Mouse (Mus musculus) heart, postnatal 0 days (tissue): ENCODE results near the gene Ttc9b. TPM values are rescaled to one million over a fixed set of nuclear protein-coding genes. Genes with fewer than 3 reads are reported as not detected.

Experiments used
- ATAC-seq: fragments of 200-750 bp; cut with Nextera tagmentation; 2 replicates; pipeline ENCODE4 v1.8.0; 2017; ENCODE audit warnings: low read depth, moderate number of reproducible peaks, moderate library complexity; ENCODE audit not compliant: insufficient read depth
- DNase-seq: peaks from one replicate; pipeline ENCODE4 v3.0.0-alpha.2; 2016; ENCODE audit warnings: low spot score
- H3K27ac ChIP-seq: fragments of 300-500 bp; sonication (generic); 2 replicates; pipeline ENCODE4 v1.5.1; 2014; ENCODE audit warnings: low read depth, mild to moderate bottlenecking
- H3K27me3 ChIP-seq: fragments of 300-500 bp; sonication (generic); 2 replicates; pipeline ENCODE4 v1.6.1; 2014; ENCODE audit warnings: low read length, mixed read lengths; ENCODE audit not compliant: control insufficient read depth, insufficient read depth
- H3K36me3 ChIP-seq: fragments of 300-500 bp; sonication (generic); replicated peaks from 2 replicates; pipeline ENCODE4 v1.6.1; 2014; ENCODE audit warnings: low read length, mixed read lengths; ENCODE audit not compliant: control insufficient read depth, insufficient read depth
- H3K4me1 ChIP-seq: fragments of 300-500 bp; sonication (generic); 2 replicates; pipeline ENCODE4 v1.6.1; 2014; ENCODE audit warnings: antibody characterized with exemption; ENCODE audit not compliant: control insufficient read depth, insufficient read depth
- H3K4me2 ChIP-seq: fragments of 300-500 bp; sonication (generic); 2 replicates; pipeline ENCODE4 v1.6.1; 2014; ENCODE audit warnings: low read depth, mild to moderate bottlenecking, low read length, moderate library complexity
- H3K4me3 ChIP-seq: fragments of 300-500 bp; sonication (generic); 2 replicates; pipeline ENCODE4 v1.5.1; 2014; ENCODE audit warnings: low read depth, low read length
- H3K9ac ChIP-seq: fragments of 300-500 bp; sonication (generic); replicated peaks from 2 replicates; pipeline ENCODE4 v1.6.1; 2014; ENCODE audit warnings: low read depth, low read length, mixed read lengths
- H3K9me3 ChIP-seq: fragments of 300-500 bp; sonication (generic); replicated peaks from 2 replicates; pipeline ENCODE4 v1.6.1; 2016; ENCODE audit warnings: low read length; ENCODE audit not compliant: control insufficient read depth
- CTCF ChIP-seq: IDR thresholded peaks from 2 replicates; pipeline ENCODE4 v1.5.1; 2016; ENCODE audit warnings: antibody characterized with exemption, control low read depth, low read depth
- EP300 ChIP-seq: IDR thresholded peaks from 2 replicates; pipeline ENCODE4 v1.6.1; 2016; ENCODE audit warnings: antibody characterized with exemption, low read depth
- WGBS: fragments of 180-500 bp; shearing (Covaris S2); extraction: QIAGEN DNeasy Blood & Tissue Kit; methylation state at CpG from one replicate; pipeline ENCODE4 v1.1.7; 2014; 5-methylcytosine and 5-hydroxymethylcytosine counted together
- polyA plus RNA-seq: library from polyadenylated mRNA; unstranded; fragments of >200 nt; fragmentation: Nextera tagmentation; extraction: Ambion mirVana; gene quantifications from 2 replicates; pipeline ENCODE4 v1.2.1, GENCODE M21; 2015
- total RNA-seq: library from RNA; depleted of rRNA; stranded (reverse); fragments of >200 nt; gene quantifications from 2 replicates; pipeline ENCODE4 v1.2.3, GENCODE M21; 2014; ENCODE audit warnings: low replicate concordance

Gene Ttc9b
- total and polyA plus RNA-seq, 2 experiments from 2014 or later, result not detected

DNA sequence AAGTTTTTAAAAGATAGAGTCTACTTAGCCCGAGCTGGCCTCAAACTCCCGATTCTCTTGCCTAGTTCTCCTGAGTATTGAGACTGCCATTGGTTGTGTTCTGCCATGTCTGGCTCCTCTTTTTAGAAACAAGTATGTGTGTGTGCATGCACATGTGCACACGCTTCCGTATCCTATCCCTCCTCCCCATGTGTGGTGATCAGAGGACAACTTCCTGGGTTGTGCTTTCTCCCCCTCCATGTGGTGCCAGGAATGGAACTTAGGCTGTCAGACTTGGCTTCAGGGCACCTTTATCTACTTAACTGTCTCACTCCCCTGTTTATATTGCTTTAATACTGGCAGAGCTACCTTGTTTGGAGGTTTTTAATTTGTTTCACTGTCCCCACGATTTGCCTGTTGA is 31.5 kb downstream of the Ttc9b start:
- Histone ChIP-seq H3K9me3 (no peaks in the 10 kb centered on the region), H3K27ac (no peak overlapping the region), H3K4me2 (no peak overlapping the region), H3K4me1 (0 out of 2 replicates have a peak, but pooled peaks cover 3% of the 10 kb centered on the region), H3K4me3 (no peak overlapping the region), H3K36me3 (no peaks in the 10 kb centered on the region), H3K27me3 (0 out of 2 replicates have a peak, but pooled peaks cover 7% of the 10 kb centered on the region), H3K9ac (no peak overlapping the region)
- 25% methylated on average over 5 of the region's 5 CpGs for WGBS
- ATAC-seq (no peak), DNase-seq (no peak)
- TF ChIP-seq CTCF, result no peak
- no peak for TF ChIP-seq EP300

DNA sequence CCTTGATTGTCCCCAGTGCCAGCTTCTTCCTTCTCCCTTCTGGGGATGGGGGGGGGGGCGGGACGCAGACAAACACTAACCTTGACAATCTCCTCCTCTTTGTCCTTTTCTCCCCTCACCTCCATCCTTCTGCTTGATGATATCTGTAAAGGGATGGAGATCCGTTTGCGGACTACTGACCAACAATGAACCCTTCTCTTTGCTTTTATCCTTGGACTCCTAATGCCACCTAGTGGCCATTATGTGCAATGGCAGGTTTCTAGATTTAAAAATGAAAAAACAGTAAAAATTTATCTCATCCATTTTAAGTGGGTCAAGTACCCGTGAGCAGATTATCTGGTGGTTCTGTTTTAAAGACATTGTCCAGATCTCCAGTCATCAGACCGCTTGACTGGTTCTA is 32.0 kb downstream of the Ttc9b start:
- no peak for ATAC-seq
- H3K4me2 ChIP-seq, result no peak overlapping the region
- H3K36me3 ChIP-seq, result no peaks in the 10 kb centered on the region
- TF ChIP-seq CTCF (peak; percentile 88), EP300 (no peak)
- H3K27ac ChIP-seq, result no peak overlapping the region
- 0 out of 2 replicates have a peak, but pooled peaks cover 7% of the 10 kb centered on the region for H3K27me3 ChIP-seq
- 0 out of 2 replicates have a peak, but pooled peaks cover 3% of the 10 kb centered on the region for H3K4me1 ChIP-seq
- H3K4me3 ChIP-seq, result no peak overlapping the region
- no peaks in the 10 kb centered on the region for H3K9me3 ChIP-seq
- no peak overlapping the region for H3K9ac ChIP-seq
- peak; percentile 71 for DNase-seq
- WGBS, result under 1% methylated on average over 6 of the region's 6 CpGs

DNA sequence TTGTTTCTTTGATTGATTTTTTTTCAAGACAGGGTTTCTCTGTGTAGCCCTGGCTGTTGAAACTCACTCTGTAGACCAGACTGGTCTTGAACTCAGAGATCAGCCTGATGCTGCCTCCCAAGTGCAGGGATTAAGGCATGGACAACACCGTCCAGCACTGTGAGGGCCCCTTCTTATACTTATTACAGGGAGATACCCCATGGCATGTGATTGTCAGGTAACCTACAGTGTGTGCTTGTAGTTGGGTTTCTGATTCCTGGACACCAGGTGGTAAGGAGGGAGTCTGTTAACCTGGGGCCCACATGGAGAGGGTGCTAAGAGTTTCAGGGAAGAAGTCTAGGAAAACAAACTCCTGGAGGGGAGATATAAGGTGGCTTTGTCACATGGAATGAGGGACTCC is 33.3 kb downstream of the Ttc9b start:
- no peaks in the 10 kb centered on the region for H3K36me3 ChIP-seq
- no peaks in the 10 kb centered on the region for H3K9me3 ChIP-seq
- 0 out of 2 replicates have a peak, but pooled peaks cover 3% of the 10 kb centered on the region for H3K4me1 ChIP-seq
- 88% methylated on average over 1 of the region's 1 CpGs for WGBS
- no peak overlapping the region for H3K9ac ChIP-seq
- no peak for ATAC-seq
- H3K27me3 ChIP-seq, result 0 out of 2 replicates have a peak, but pooled peaks cover 7% of the 10 kb centered on the region
- no peak overlapping the region for H3K4me2 ChIP-seq
- no peak overlapping the region for H3K4me3 ChIP-seq
- DNase-seq, result no peak
- no peak for TF ChIP-seq CTCF
- no peak for TF ChIP-seq EP300
- no peak overlapping the region for H3K27ac ChIP-seq

DNA sequence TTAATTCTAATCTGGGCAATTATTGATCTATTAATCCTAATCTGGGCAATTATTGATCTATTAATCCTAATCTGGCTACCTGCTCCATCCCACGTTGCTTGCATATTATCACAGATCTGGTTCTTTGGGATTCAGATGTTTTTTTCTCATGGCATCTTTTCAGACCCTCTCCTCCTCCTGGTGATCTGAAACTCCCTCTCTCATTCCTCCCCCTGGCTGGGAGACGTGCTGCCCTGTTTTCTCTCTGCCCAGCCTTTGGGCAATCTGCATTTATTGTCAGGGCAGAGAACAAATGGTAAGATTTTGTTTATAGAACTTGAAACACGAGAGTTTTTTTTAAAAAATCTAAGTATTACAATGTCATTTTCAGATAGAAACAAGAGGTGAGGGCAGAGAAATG is 34.1 kb downstream of the Ttc9b start:
- Histone ChIP-seq H3K9ac (no peak overlapping the region), H3K4me1 (0 out of 2 replicates have a peak, but pooled peaks cover 3% of the 10 kb centered on the region), H3K9me3 (no peaks in the 10 kb centered on the region), H3K27me3 (0 out of 2 replicates have a peak, but pooled peaks cover 7% of the 10 kb centered on the region), H3K4me2 (no peak overlapping the region), H3K36me3 (no peaks in the 10 kb centered on the region), H3K4me3 (no peak overlapping the region), H3K27ac (no peak overlapping the region)
- no peak for ATAC-seq
- TF ChIP-seq CTCF (no peak), EP300 (no peak)
- no peak for DNase-seq
- WGBS, result 70% methylated on average over 3 of the region's 3 CpGs

DNA sequence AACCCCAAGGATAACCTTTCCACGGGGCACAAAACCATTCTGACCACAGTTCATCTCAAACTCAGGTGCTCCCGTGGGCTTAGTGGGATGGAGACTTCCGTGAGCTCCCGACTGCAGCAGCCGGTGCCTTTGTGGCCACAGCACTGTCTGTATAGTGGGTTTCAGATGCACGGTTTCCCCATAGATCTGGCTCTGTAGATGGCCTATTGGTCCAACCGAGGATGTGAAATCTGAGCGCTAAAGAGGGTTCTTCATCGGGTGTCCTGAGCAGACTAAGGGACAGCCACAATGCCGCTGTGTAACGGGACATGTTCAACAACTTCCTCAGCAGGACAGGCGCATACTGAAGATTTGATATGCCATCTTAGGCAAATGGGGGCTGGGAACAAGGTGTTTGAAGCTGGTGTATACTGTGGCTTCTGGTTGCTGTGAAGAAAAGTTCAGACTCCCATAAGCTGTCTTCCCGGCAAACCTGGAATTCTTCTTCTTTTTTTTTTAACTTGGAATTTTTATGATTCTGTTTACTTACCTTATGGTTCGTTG is 34.6 kb downstream of the Ttc9b start:
- Histone ChIP-seq H3K4me2 (peak overlapping the region; percentile 76), H3K4me3 (peak overlapping the region; percentile 44), H3K27ac (peak overlapping the region; percentile 54; the same call in 1 of the 2 replicates), H3K36me3 (no peaks in the 10 kb centered on the region), H3K27me3 (0 out of 2 replicates have a peak, but pooled peaks cover 7% of the 10 kb centered on the region), H3K9me3 (no peaks in the 10 kb centered on the region), H3K9ac (peak overlapping the region; percentile 52), H3K4me1 (0 out of 2 replicates have a peak, but pooled peaks cover 3% of the 10 kb centered on the region)
- WGBS, result 30% methylated on average over 14 of the region's 14 CpGs
- DNase-seq (no peak), ATAC-seq (no peak)
- no peak for TF ChIP-seq CTCF
- no peak for TF ChIP-seq EP300
